Mouse (Mus musculus) liver, embryonic 12.5 days (tissue): ENCODE data around the gene Cdk12. TPM values are rescaled to one million over a fixed set of nuclear protein-coding genes. Genes with fewer than 3 reads are reported as not detected.
"Not testable (repeated sequence)": the region's sequence is repeated elsewhere in the genome, so short reads cannot be mapped to it uniquely, and the experiment has no call there.

Experiments used
- ATAC-seq: fragments of 200-750 bp; cut with Nextera tagmentation; 2 replicates; pipeline ENCODE4 v1.8.0; 2017; ENCODE audit warnings: moderate number of reproducible peaks, mild to moderate bottlenecking, moderate library complexity
- H3K27ac ChIP-seq: fragments of 300-500 bp; sonication (generic); 2 replicates; pipeline ENCODE4 v1.5.1; 2016; ENCODE audit warnings: mild to moderate bottlenecking
- H3K27me3 ChIP-seq: fragments of 300-500 bp; sonication (generic); replicated peaks from 2 replicates; pipeline ENCODE4 v1.6.1; 2016; ENCODE audit warnings: mild to moderate bottlenecking, moderate library complexity
- H3K36me3 ChIP-seq: fragments of 300-500 bp; sonication (generic); 2 replicates; pipeline ENCODE4 v1.6.1; 2016; ENCODE audit warnings: mild to moderate bottlenecking, moderate library complexity
- H3K4me1 ChIP-seq: fragments of 300-500 bp; sonication (generic); 2 replicates; pipeline ENCODE4 v1.6.1; 2016
- H3K4me2 ChIP-seq: fragments of 300-500 bp; sonication (generic); 2 replicates; pipeline ENCODE4 v1.6.1; 2016; ENCODE audit warnings: mild to moderate bottlenecking, moderate library complexity
- H3K4me3 ChIP-seq: fragments of 300-500 bp; sonication (generic); 2 replicates; pipeline ENCODE4 v1.5.1; 2016; ENCODE audit warnings: mild to moderate bottlenecking, moderate library complexity
- H3K9ac ChIP-seq: fragments of 300-500 bp; sonication (generic); 2 replicates; pipeline ENCODE4 v1.6.1; 2016; ENCODE audit warnings: mild to moderate bottlenecking, moderate library complexity
- H3K9me3 ChIP-seq: fragments of 300-500 bp; sonication (generic); replicated peaks from 2 replicates; pipeline ENCODE4 v1.6.1; 2016; ENCODE audit warnings: mild to moderate bottlenecking, moderate library complexity
- WGBS: fragments of 180-500 bp; shearing (Covaris S2); methylation state at CpG from one replicate; pipeline ENCODE4 v1.1.7; 2016; ENCODE audit not compliant: insufficient replicate concordance; 5-methylcytosine and 5-hydroxymethylcytosine counted together
- polyA plus RNA-seq: library from polyadenylated mRNA; unstranded; fragments of >200 nt; fragmentation: Nextera tagmentation; extraction: Ambion mirVana; gene quantifications from 2 replicates; pipeline ENCODE4 v1.2.1, GENCODE M21; 2016

Gene Cdk12
- polyA plus RNA-seq = 8.6 and 9.0 TPM in 2 replicates

GRCm38 (mm10) chr11:98202641-98203350 lies at the start of gene Cdk12:
Cdk12 (plus strand) TSS chr11:98203059.
- Histone ChIP-seq H3K36me3 (peaks cover 14% of the 10 kb centered on the region), H3K27me3 (no peaks in the 10 kb centered on the region), H3K4me3 (peak within 1 kb of the TSS; percentile 94), H3K4me1 (peaks cover 29% of the 10 kb centered on the region), H3K9ac (peak within 1 kb of the TSS; percentile 99), H3K4me2 (peak within 1 kb of the TSS; percentile 83), H3K27ac (peak within 1 kb of the TSS; percentile 100), H3K9me3 (no peaks in the 10 kb centered on the region)
- WGBS = under 1% methylated on average over 52 of the region's 63 CpGs
- ATAC-seq = peak; percentile 88

- H3K4me1 ChIP-seq = peaks cover 3% of the 10 kb centered on the region; the same call in 1 of the 2 replicates
- WGBS = 76% methylated on average over 6 of the region's 6 CpGs
- no peak overlapping the region for H3K27ac ChIP-seq
- no peak for ATAC-seq
- H3K9ac ChIP-seq = no peak overlapping the region
- H3K4me2 ChIP-seq = no peak overlapping the region
- no peaks in the 10 kb centered on the region for H3K9me3 ChIP-seq
- no peak overlapping the region for H3K4me3 ChIP-seq
- H3K27me3 ChIP-seq = no peaks in the 10 kb centered on the region
- peaks cover 58% of the 10 kb centered on the region for H3K36me3 ChIP-seq
Observed at GRCm38 (mm10) chr11:98155094-98155493, 47.8 kb upstream of the Cdk12 start.

GRCm38 (mm10) chr11:98168400-98168799 lies 34.5 kb upstream of the Cdk12 start:
- Histone ChIP-seq H3K9ac (no peak overlapping the region), H3K36me3 (peaks cover 93% of the 10 kb centered on the region), H3K4me2 (no peak overlapping the region), H3K9me3 (no peaks in the 10 kb centered on the region), H3K4me1 (no peaks in the 10 kb centered on the region), H3K27ac (no peak overlapping the region), H3K4me3 (no peak overlapping the region), H3K27me3 (no peaks in the 10 kb centered on the region)
- no peak for ATAC-seq
- WGBS = 69% methylated on average over 1 of the region's 1 CpGs

- not testable (repeated sequence) for H3K4me2 ChIP-seq, H3K4me1 ChIP-seq, H3K4me3 ChIP-seq, H3K9me3 ChIP-seq, H3K9ac ChIP-seq, H3K27me3 ChIP-seq
- Histone ChIP-seq H3K27ac (peak overlapping the region; percentile 48; the same call in 1 of the 2 replicates), H3K36me3 (peaks cover 94% of the 10 kb centered on the region)
- WGBS = 62% methylated on average over 3 of the region's 3 CpGs
- ATAC-seq = peak; percentile 77
Observed at GRCm38 (mm10) chr11:98182149-98182548, 20.7 kb upstream of the Cdk12 start.

- Histone ChIP-seq H3K4me2 (no peak overlapping the region), H3K4me3 (no peak overlapping the region), H3K27ac (no peak overlapping the region), H3K36me3 (peaks cover 83% of the 10 kb centered on the region), H3K27me3 (no peaks in the 10 kb centered on the region), H3K4me1 (peaks cover 19% of the 10 kb centered on the region), H3K9ac (no peak overlapping the region), H3K9me3 (no peaks in the 10 kb centered on the region)
- WGBS = 84% methylated on average over 9 of the region's 9 CpGs
- no peak for ATAC-seq
Observed at GRCm38 (mm10) chr11:98187640-98188395, 15.0 kb upstream of the Cdk12 start.

- no peaks in the 10 kb centered on the region for H3K27me3 ChIP-seq
- no peak overlapping the region for H3K4me3 ChIP-seq
- peaks cover 27% of the 10 kb centered on the region for H3K4me1 ChIP-seq
- no peak overlapping the region for H3K4me2 ChIP-seq
- H3K9me3 ChIP-seq = no peaks in the 10 kb centered on the region
- H3K9ac ChIP-seq = no peak overlapping the region
- no peak for ATAC-seq
- H3K36me3 ChIP-seq = peaks cover 53% of the 10 kb centered on the region
- H3K27ac ChIP-seq = no peak overlapping the region
- WGBS = 82% methylated on average over 5 of the region's 5 CpGs
Observed at GRCm38 (mm10) chr11:98190820-98191219, 12.0 kb upstream of the Cdk12 start.

GRCm38 (mm10) chr11:98192901-98193805 lies 9.7 kb upstream of the Cdk12 start, which contains the start of gene Med1:
Med1 (minus strand) TSS chr11:98193293.
- peak within 1 kb of the TSS; percentile 92 for H3K9ac ChIP-seq
- peak within 1 kb of the TSS; percentile 93 for H3K27ac ChIP-seq
- no peaks in the 10 kb centered on the region for H3K27me3 ChIP-seq
- H3K4me2 ChIP-seq = peak within 1 kb of the TSS; percentile 88
- H3K9me3 ChIP-seq = no peaks in the 10 kb centered on the region
- peaks cover 27% of the 10 kb centered on the region for H3K4me1 ChIP-seq
- under 1% methylated on average over 52 of the region's 53 CpGs for WGBS
- H3K4me3 ChIP-seq = peak within 1 kb of the TSS; percentile 91
- H3K36me3 ChIP-seq = peaks cover 31% of the 10 kb centered on the region
- ATAC-seq = peak; percentile 94

- Histone ChIP-seq H3K36me3 (peaks cover 6% of the 10 kb centered on the region), H3K4me3 (peak overlapping the region; percentile 94), H3K27ac (peak overlapping the region; percentile 100), H3K27me3 (no peaks in the 10 kb centered on the region), H3K4me1 (peaks cover 21% of the 10 kb centered on the region), H3K4me2 (peak overlapping the region; percentile 83), H3K9me3 (no peaks in the 10 kb centered on the region), H3K9ac (peak overlapping the region; percentile 79)
- ATAC-seq = no peak
- 1% methylated on average over 27 of the region's 27 CpGs for WGBS
Observed at GRCm38 (mm10) chr11:98201791-98202640, 843 bp upstream of the Cdk12 start.

- Histone ChIP-seq H3K36me3 (peaks cover 21% of the 10 kb centered on the region), H3K4me3 (peak overlapping the region; percentile 94), H3K9me3 (no peaks in the 10 kb centered on the region), H3K4me2 (peak overlapping the region; percentile 83), H3K9ac (peak overlapping the region; percentile 99), H3K27me3 (no peaks in the 10 kb centered on the region), H3K4me1 (peaks cover 31% of the 10 kb centered on the region), H3K27ac (peak overlapping the region; percentile 100)
- ATAC-seq = peak; percentile 52
- WGBS = under 1% methylated on average over 37 of the region's 37 CpGs
Observed at GRCm38 (mm10) chr11:98203351-98203911, 572 bp downstream of the Cdk12 start.

GRCm38 (mm10) chr11:98203931-98204421 lies 1.1 kb downstream of the Cdk12 start:
- Histone ChIP-seq H3K9me3 (no peaks in the 10 kb centered on the region), H3K36me3 (peaks cover 26% of the 10 kb centered on the region), H3K4me3 (peak overlapping the region; percentile 94), H3K4me1 (peaks cover 35% of the 10 kb centered on the region), H3K27ac (peak overlapping the region; percentile 100), H3K4me2 (peak overlapping the region; percentile 83), H3K27me3 (no peaks in the 10 kb centered on the region), H3K9ac (peak overlapping the region; percentile 99)
- peak; percentile 24; the same call in 1 of the 2 replicates for ATAC-seq
- WGBS = under 1% methylated on average over 16 of the region's 16 CpGs
